Mouse (Mus musculus) gastrocnemius, adult 8-10 months (tissue): ENCODE measurements at regions not wholly inside any gene's neighbourhood (a gene's known extent, or its start where the extent isn't known, plus 50 kb on each side); places are given as distances from the start of the nearest gene placed in this dataset.

Source experiments
- DNase-seq, 2 experiments: peaks; one replicate each; pipeline ENCODE4 v3.0.0; 2022; ENCODE audit warnings: low spot score in 2 of 2

DNA sequence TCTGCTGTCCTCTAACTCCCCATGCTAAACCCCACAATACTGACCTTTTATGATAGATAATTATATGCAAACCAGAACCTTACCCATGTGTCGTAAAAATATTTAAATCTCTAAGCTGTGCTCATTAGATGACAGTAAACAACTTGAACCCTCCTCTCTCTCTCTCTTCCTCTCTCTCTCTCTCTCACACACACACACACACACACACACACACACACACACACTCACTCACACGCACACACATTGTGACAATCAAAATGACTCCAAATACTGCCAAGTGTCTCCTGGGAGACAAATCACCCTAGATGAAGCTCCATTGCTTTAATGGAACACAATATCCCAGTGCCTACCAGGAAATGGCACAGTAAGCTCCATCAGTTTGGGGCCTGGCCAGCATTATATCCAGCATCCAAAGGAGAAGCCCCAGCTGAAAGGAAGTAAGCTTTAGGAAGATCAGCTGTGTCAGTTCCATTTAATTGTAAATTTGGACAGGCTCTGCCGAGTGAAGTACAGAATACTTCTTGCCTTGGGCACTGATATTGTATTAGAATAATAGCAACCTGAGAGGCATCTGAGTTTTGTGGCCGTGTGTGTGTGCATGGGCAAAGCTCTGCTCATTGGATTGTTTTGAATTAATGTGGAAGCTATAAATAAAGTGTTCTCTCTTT lies 220.7 kb downstream of the Fam84b start:
- no peak for DNase-seq

DNA sequence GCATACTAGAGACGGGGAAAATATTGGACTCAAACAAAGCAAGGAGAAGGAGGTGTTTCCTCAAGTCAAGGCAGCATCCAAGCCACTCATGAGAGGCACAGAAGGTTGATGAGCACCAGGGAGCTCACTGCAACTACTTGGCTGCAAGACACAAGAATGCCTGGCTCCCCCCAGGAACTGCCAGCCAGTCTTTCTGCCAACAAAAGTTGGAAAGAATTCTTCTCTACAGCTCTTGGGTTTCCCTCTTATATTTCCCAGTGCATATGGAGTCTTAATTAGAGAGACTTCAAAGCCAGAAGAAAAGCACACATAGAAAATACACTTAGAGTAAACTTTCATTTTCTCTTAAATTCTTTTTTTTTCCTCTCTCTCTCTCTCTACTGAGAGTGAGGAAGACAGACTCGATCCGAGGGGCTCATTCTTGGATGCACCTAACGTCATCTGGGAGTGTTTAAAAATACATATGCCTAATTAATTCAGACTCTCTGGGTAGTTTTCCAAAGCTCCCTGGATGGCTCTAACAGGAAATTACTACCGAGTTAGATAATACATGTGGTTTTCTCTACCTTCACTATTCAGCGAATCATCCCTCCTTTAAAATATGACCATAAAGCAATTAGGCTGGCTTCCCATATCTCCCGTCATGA lies 222.7 kb downstream of the Fam84b start:
- no peak for DNase-seq

DNA sequence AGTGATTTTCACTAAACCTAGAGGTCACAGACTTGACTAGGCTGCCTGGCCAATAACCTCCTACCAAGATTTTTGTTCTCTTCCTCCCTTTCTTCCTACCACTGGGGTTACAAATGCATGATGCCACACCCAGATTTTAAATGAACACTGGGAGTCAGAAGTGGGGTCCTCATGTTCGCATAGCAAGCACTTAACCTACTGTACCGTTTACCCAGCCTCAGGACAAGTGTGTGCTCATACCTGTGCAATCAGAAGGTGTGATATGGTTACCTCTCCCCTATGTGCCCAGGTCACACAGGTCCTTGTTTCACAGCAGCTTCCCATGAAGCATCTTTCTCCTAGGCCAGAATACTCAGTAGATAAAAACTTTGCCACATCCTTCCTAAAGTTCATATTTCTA lies 234.8 kb downstream of the Fam84b start:
- no peak for DNase-seq

DNA sequence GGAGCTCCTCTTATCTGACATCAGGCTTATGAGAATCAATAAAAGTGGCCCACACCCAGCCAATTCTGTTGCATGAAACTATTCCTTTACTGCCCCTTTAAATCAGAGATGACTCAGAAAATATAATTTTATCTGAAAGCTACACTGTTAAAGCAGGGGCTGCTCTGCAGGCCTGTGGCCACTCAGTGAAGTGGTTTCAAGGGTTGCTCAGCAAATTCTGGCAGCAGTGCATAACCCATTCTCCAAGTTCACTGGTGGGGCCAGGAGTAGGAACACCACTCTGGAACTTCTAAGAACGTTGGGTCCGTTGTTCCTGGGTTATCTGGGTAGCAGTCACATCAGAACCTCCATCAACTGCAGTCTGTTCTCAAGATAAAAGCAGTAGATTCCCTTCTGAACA lies 236.2 kb downstream of the Fam84b start:
- DNase-seq = no peak

DNA sequence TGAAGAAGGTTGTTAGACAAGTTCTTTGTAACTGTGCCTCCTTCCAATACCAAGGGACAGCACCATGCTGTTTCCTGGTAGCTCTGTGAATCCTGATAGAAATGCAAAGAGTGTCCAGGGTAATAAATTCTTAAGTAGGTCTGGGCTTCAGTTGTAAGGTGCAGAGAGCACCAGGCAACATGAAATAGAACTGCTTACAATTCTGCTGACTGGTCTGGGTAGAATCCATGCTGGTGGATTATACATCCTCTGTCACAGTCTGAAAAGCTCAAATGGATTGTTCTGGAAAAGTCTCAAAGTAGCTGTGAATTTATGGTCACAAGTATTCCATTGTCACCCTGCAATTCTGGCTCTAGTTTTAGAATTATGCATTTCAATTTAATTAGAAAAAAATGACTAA lies 251.7 kb downstream of the Fam84b start:
- no peak for DNase-seq

DNA sequence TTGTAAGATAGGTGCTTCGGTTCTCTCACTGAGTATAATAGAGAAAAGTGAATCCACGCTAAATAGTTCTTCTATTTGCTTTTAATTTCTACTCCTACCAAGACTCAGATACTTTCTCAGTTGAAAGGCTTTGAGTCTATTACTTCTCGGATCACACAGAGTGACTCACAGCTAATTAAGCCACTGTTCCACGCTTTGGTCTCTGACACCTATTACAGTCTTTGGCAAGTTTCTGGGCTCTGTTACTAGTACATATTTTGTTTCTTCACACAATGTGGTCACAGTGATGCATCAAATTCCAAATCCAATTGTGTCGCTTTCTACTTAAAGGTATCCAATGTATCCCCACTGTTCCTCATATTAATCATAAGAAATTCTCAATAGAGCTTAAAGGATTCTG lies 276.5 kb downstream of the Fam84b start:
- no peak for DNase-seq

DNA sequence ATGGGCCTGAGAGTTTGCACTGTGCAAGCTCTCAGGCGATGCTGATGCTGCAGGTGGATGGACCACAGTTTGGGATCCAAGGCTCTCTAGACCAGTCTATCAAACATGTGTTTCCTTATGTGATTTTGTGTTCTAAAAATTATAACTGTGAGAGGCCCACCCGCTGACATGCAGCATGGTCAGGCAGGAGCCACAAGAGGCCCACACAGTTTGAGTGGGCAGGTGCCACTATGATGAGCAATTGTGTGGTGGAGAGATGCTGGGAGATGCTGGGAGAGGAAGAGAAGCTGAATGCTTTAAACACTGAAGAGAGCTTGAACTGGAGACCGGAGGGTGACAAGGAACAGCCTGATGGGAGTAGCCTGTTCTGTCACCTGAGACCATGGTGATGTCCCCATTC lies 287.3 kb downstream of the Fam84b start:
- DNase-seq = no peak

DNA sequence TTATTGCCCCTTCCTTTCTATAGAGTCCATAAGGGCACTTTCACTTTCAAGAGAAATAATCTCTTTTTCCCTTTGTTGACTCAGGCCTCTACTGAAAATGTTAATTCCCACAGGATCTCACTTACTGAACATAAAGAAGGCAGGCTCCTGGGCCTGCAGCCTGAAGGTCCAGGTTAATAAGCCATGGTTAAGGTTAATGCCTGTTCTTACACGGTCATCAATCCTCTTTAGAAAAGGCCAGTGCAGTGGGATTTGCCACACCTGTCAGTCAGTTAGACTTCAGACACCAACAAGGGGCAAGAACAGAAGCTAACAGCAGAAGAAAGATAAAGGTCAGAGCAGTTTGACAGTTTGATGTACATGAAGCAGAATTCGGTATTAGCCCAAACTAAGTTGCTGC lies 288.6 kb downstream of the Fam84b start:
- no peak for DNase-seq

DNA sequence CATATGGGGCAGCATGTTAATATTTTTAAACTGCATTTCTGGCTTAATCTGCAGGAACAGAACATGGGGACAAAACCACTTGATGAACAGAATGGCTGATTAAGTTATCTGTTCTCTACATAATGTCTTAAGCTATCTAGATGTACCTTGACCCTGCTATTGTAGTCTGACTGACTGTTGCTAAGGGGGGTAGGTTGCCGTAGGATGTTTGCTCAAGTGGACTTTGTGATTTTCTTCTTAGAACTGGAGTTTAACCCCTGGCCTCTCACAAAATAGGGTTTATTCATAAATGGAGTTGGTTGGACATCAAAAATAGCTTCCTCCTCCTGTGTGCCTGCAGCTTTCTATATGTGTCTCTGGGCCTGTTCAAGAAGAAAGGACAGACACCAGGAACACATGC lies 292.9 kb downstream of the Fam84b start:
- DNase-seq = no peak

DNA sequence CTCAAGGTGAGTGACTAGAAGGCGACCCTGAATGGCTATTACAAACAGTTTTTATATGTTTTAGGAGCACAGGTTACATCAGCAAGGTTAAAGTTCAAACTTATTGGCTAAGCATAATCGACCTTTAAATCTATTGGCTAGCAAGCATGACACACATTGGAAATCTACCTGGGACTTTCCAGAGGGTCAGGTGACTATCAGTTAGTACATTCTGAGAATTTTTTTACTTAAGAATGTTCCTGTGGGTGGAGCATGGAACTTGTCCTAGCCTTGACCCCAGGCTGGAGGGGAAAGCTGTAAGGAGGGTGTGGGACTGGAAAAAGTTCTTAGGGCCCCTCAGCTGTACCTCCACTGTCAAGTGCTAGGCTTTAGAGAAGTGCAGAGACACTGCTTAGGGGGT lies 297.9 kb downstream of the Fam84b start:
- no peak for DNase-seq

DNA sequence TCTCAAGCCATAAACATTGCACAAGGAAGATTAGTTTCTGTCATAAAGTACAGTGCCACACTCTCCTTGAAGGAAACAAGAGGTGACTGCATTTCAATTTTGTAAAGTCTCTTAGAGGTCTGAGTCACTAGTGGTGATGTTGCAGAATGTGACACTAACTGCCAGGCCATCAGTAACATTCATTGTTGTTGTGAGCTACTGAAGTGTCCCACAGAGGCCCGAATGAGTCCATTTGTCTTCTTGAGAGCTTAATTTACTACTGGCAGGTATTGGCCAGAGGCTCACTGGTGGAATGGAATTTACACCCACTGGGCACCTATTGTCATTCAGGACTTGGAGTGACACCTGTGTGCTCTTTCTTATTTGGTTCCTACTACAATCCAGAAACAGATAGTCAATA lies 299.0 kb downstream of the Fam84b start:
- no peak for DNase-seq

DNA sequence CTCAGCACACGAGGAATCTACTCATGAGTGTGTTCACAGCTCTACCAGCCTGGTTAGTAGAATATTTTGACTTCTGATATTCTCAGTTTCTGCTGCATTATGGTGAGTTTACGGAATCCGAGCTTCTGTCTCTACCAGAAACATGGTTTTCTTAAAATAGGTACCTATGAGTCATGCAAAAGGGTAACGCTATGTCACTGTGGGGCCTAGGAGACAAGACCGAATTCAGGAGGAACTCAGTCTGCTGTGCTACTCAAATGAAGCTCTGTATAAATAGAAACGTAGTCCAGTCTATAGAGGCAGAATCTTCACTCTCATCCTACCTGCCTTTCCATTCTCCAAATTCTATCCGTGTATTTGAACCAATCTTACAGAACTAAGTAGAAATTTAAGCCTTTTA lies 305.5 kb downstream of the Fam84b start:
- DNase-seq = no peak

DNA sequence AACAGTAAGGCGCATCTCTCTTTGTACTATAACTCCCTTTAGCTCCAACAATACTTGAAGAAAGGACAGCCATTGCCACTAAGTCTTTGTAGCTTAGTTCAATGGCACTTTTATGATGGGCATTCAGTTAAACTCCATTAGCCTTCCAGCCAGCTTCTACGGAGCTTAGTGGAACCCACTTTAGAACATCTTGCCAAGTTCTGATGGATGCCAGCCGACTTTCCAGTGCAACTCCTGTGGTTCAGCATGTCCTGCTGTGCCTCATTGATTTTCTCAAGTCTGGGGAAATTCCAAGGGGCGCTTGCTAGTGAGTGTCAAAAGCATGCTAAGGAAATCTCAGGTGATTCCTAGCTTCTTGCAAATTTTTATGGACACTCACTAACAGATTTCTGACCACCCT lies 316.4 kb downstream of the Fam84b start:
- DNase-seq = no peak

DNA sequence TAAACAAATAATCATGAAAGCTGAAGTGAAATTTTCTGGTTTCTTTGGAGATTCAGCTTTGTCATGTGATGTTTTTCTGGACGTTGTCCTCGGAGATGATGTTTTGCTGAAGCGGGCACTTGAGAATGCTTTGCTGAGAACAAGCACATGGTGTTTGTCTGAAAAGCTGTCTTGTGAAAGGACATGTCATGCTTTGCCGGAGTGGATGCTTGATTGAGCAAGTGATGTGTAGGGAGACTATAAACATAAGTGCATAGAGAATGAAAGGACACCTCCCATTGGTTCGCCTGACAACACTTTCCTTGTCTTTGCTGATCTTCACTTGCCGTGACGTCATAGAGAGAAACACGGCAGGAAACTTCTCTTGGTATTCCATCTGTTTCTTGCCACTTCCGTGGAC lies 318.9 kb downstream of the Fam84b start:
- DNase-seq = no peak

DNA sequence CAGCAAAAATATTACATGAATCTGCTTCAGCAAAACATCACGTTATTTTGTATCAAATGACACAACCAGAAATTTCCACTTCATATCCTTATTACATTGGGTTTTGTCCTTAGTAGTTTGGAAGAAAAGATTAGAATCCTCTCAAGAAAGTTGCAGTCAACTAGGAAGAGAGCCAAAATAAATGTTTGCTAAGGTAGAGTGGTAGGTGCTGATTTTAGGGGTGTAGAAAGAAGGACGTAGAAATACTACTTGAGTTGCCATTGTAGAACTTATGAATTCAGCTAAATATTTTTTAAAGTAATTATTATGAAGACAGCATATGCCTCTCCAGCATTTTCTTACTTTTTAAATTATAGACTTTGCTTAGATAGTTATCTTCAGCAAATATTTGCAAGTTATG lies 336.8 kb downstream of the Fam84b start:
- no peak for DNase-seq

DNA sequence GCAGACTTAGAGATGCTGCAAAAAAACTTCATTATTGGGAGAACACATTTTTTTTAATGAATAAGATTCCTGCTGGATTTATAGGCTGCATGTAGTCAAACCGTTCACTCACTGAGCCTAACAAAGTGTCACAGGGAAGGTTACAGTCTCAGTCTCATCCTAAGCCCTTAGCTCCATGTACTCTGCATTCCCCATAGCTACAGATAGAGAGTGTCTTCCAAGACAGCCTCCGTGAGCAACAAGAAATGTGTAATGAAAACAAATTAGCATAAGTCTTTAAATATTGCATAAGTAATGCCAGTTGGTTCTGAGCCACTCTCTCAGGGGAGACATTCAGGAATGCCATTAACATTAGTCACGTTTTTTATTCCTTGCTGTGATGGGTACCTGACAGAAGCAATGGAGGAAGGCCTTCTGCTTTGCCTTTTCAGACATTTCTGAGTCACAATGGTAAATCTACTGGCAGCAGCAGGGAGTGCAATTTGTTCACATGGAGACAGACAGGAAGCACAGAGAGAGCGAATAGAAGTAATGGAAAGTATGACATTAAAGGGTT lies 376.7 kb downstream of the Fam84b start:
- DNase-seq = no peak

DNA sequence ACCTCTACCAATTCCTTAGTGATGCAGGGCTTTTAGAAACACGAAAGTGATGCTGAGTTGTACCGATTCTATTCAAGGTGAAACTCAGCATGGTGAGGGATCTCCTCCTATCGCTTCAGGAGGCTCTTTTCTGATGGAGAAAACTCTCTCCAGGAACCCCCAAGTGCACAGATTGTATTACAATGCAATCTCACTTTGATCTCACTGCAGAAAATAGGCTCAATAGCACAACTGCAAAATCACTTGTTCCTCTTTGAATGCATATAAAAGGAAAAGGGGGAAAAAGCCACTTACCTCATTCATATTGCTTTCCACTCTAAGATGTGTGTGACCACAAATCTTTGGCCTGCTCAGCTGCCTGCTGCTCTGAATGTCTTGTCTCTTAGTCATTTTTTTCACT lies 378.5 kb downstream of the Fam84b start:
- no peak for DNase-seq

DNA sequence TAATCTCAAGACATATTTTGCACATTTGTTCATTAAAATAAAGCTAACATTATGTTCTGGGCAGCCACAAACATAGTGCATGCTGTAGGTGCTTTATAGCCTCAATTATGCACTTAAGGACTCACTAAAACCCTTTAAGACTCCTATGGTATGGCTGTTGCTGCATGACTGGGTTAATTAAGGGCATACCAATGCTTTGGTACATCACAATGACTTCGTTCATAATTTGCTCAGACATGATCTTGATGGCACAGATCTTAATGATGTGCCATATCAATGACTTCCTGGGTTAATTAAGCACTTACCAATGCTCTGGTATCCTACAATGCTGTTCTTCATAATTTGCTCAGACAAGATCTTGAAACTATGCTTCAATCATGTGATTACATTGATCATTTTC lies 415.5 kb upstream of the 4933412E24Rik start:
- DNase-seq = no peak

DNA sequence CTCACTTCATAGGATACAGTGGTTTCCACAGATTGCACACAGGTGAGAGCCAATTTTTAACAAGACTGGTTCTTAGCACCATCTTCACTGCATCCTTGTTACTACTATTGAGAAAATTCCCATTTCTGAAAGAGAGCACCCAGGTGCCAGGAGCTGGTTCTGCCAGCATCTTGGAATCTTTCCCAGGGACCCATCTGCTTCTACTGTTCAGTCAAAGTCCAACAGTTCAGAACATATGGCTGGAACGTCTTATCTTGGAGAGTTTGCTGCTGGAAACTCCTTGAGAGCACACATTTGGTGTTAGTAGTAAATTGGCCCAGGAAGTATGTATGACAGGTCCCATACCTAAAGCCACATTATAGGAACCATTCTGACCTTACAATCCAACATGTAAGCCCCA lies 402.7 kb upstream of the 4933412E24Rik start:
- no peak for DNase-seq

DNA sequence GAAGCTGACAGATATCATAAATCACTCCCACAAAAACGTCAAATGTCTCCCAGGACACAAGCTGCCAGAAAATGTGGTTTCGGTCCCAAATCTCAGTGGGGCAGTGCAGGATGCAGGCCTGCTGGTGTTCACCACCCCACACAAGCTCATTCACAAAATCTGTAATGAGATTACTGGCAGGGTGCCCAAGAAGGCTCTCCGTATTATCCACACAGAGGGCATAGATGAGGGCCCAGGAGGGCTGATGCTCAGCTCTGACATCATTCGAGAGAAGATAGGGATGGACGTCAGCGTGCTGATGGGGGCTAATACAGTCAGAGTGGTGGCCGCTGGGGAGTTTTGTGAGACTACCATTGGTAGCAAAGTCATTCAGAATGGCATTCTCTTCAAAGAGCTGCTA lies 375.9 kb upstream of the 4933412E24Rik start:
- no peak for DNase-seq

DNA sequence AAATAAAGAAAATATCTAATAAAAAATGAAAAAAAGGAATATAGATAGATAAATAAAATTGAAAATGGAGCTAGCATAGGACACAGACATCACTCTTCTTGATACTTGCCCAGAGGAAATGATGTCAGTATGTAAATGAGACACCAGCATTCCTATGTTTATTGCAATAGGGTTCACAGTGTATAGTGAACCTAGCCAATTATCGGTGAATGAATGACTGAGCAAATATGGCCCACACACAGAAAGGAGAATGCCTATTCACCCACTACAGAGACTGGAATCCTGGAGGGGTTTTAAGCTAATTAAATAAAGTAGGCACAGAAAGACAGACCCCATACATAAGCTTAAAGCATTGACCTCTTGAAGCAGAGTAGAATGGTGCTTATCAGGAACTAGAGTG lies 373.9 kb upstream of the 4933412E24Rik start:
- no peak for DNase-seq

DNA sequence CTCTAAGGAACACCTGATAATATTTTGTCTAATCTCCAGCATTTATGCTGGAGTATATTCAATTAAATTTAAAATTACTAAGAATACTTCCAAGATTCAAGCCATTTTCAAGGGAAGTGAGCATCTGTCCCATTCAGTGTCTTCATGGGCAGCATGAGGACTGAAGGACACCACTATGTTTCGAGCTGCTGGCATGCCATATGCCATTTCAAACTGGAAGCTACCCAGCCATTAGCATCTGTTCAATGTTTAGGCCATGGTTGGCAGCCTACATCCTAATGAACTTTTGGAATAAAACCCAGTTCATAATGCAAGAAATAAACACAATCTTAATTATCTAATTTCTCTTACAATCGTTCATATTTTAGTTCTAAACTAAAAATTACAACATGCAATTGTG lies 371.5 kb upstream of the 4933412E24Rik start:
- DNase-seq = no peak
